Mouse (Mus musculus) monocyte, adult 5-6 weeks (primary cell): Measurements from ENCODE around the gene Samd14. TPM values are rescaled to one million over a fixed set of nuclear protein-coding genes. Genes with fewer than 3 reads are reported as not detected.
"Not testable (repeated sequence)": the region's sequence is repeated elsewhere in the genome, so short reads cannot be mapped to it uniquely, and the experiment has no call there.

ENCODE experiments used
- ATAC-seq: fragments of 153-309, 156-312 bp; replicated peaks from 2 replicates; pipeline ENCODE4 v1.8.0; 2017; ENCODE audit warnings: mild to moderate bottlenecking; ENCODE audit not compliant: low TSS enrichment, insufficient number of reproducible peaks, severe bottlenecking, poor library complexity, low FRiP score
- total RNA-seq: library from RNA; stranded (forward); fragments of 200-1000, 200-491, 200-594 nt; gene quantifications from 3 replicates; pipeline ENCODE4 v1.2.3, GENCODE M21; 2017

The Samd14 gene
- 0.38 to 1.5 TPM in 2 of 3 replicates, not detected in the other for total RNA-seq

GRCm38 (mm10) chr11:95009629-95010014 is at the start of gene Samd14:
Samd14 (plus strand) TSS chr11:95009879.
- ATAC-seq, result no peak

DNA sequence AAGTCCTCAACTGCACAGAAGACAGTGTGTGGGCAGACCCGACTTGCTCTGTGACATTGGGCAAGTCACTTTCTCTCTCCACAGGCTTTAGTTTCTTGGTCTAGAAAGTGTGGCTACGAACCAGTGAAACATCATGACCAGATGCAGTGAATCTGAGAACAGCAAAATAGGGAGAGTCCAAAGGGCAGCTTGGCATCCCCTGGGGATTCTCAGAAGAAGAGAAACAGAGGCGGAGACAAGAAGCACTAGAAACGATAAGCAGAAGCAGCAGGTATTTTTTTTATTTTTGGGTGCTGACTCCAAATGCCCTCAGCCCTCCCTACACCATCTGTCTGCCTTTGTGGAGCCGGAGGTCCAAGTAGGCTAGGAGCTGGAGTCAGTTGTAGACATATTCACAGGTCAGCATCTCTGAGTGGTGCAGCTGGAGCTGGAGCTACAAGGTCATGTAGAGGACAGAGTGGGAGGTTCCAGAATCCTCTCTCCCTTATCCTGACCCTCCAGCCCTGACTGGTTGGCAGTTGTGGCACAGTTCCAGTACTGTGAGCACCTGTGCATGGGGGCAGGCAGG is 47.1 kb upstream of the Samd14 start:
- ATAC-seq, result no peak

- no peak for ATAC-seq
Measured at GRCm38 (mm10) chr11:94967419-94967818, 42.3 kb upstream of the Samd14 start, which contains the start of gene Hils1. Hils1 (plus strand) TSS chr11:94967593.

GRCm38 (mm10) chr11:94968187-94968586 is 41.5 kb upstream of the Samd14 start:
- no peak for ATAC-seq

- ATAC-seq, result not testable (repeated sequence)
Measured at GRCm38 (mm10) chr11:94969709-94970108, 40.0 kb upstream of the Samd14 start.

GRCm38 (mm10) chr11:94970210-94970943 is 39.3 kb upstream of the Samd14 start:
- no peak for ATAC-seq

- ATAC-seq, result no peak
Measured at GRCm38 (mm10) chr11:94971895-94972615, 37.6 kb upstream of the Samd14 start.

DNA sequence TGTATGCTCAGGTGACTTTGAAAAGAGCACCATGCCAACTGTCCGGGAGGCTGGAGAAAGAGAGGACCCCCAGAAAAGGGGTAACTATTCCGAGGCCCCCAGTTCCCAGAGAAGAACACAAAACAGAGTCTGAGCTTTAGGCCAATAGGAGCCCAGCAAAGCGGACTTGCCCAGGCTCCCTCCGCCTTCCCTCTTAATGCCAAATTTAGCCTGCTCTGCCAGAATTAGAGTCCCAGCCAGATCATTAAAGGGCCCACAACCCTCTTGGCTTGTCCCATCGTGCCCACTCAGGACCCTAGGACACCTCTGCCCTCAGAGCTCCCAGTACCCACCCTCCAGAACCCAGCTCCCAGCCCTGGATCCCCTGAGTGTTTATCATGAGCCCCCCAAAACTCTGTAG is 36.8 kb upstream of the Samd14 start:
- ATAC-seq, result no peak

- no peak for ATAC-seq
Measured at GRCm38 (mm10) chr11:94973313-94973712, 36.4 kb upstream of the Samd14 start.

- ATAC-seq, result no peak
Measured at GRCm38 (mm10) chr11:94974951-94975350, 34.7 kb upstream of the Samd14 start.

DNA sequence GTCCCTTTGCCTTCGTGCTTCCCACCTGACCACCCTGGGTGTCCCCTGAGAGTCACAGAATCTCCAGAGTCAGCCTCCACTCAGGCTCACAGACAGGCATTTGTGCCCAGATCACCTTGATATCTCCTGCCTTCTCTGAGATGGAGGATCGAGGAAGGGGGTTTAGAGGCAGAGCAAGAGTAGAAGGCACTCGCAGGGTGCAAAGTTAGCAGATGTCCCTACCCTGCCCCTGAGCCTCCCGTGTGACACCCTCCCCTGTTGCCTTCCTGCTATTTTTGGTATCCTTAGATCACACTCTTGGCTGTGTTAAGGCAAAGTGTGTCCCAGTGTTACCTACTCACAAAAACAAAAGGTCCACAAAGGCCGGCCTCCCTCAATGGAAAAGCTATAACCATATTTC is 33.5 kb upstream of the Samd14 start, which contains the start of gene Sgca:
Gene Sgca (minus strand): TSS at position 129 of the 400 bp plus-strand sequence.
- ATAC-seq, result no peak

- no peak for ATAC-seq
Measured at GRCm38 (mm10) chr11:94978178-94978915, 31.3 kb upstream of the Samd14 start.

DNA sequence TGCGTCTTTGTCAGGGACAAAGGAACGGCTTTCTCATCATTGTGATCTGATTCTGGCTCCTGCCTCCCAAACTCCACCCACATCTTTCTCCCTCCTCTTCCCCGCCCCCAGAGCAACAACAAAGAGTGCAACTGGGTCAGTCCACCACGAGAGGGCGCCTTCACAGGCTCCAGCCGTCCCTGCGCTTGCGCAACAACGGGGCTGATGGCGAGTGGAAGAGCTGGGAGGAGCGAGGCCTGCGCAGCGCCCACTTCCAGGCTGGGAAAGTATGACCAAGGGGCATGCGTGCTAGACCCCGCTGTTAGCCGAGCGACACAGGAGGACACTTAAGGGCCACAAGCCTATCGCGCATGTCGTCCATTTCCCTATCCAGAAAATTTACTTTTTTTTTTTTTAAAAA is 30.7 kb upstream of the Samd14 start:
- peak; percentile 98 for ATAC-seq

GRCm38 (mm10) chr11:94979462-94980179 is 30.1 kb upstream of the Samd14 start:
- ATAC-seq, result no peak

DNA sequence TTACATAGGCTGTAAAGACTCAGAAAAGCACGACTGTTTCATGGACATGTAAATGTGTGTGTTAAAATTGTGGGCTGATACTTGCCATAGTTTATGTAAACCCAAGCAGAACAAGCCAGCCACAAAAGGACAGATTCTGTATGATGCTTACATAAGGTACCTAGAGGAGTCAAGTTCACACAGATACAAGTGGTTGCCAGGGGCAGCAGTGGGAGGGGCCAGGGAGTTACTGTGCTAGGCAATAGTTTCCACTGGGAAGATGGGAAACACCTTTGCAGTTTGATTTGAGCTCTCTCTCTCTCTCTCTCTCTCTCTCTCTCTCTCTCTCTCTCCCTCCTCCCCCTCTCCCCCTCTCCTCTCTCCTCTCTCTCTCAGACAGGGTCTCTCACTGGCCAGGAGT is 24.5 kb upstream of the Samd14 start:
- no peak for ATAC-seq

DNA sequence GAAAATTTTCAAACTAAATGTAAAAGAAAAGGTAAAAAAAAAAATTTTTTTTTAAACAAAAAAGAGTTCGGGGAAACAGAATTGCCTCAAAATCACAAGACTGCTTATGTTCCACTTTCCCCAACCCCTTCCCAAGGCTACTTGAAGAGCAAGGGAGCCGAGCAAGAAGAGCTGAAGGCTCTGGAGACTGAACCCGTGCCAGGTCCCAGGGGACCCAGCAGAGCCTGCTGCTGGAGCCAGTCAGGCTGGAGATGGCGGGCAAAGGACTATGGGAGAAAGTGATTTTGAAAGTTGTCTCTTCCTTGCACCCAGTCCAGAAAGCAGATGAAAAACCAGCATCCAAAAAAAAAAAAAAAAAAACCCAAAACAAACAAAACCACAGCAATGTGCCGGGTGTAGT is 23.9 kb upstream of the Samd14 start:
- ATAC-seq, result no peak

DNA sequence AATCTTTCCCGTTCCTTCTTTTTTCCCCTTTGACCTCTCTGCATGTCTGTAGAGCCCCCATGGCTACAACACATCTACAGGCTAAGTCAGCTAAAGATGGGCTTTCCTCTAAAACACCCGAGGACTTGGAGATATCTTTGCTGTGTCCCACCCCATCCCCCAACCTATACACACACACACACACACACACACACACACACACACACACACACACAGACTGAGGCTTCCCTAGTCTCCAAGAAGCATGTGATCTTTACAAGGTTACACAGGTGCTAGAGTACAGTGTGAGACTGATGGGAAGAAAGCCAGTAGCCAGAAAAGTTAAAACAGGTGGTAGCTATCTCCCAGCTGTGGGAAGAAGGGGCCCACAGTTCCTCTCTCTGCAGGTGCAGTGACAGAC is 23.2 kb upstream of the Samd14 start:
- no peak for ATAC-seq

DNA sequence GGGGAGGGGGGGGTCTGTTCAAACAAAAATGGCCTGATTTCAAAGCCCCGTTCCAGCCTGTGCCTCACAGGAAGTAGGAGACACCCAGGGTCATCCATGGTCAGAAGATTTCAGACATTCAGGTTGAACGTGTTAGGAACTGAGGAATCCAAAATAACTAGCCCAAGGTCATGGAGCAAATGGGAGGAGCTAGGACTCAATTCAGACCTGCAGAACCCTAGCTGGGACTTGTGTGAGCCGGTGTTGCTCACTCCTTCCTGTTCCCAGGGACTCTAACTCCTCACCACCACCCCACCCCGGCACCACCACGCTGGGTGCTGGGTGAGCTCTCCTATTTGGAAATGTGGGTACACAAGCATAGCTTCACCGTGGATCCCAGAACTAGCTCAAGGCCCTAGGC is 22.3 kb upstream of the Samd14 start:
- ATAC-seq, result no peak

GRCm38 (mm10) chr11:94987851-94988250 is 21.8 kb upstream of the Samd14 start:
- no peak for ATAC-seq
